Mouse (Mus musculus): ENCODE results near the gene Cactin.

The Cactin gene

GRCm38 (mm10) chr10:81365073-81365472, 44.2 kb downstream of the Cactin start:
- DNase-seq (ENCODE audit: low read depth, low spot score) = no peak

- DNase-seq (ENCODE audit: low read depth, low spot score) = no peak
Measured at GRCm38 (mm10) chr10:81365672-81366476, 45.0 kb downstream of the Cactin start, which contains the start of gene 4930404N11Rik. 4930404N11Rik (minus strand) TSS chr10:81365816.

GRCm38 (mm10) chr10:81366477-81367206, 45.7 kb downstream of the Cactin start:
- no peak for DNase-seq (ENCODE audit: low read depth, low spot score)

GRCm38 (mm10) chr10:81367207-81367495, 46.2 kb downstream of the Cactin start:
- DNase-seq (ENCODE audit: low read depth, low spot score) = no peak

GRCm38 (mm10) chr10:81375322-81375721, 54.4 kb downstream of the Cactin start:
- DNase-seq (ENCODE audit: low read depth, low spot score) = no peak

Measured in retina, adult 2 months (tissue).